Mouse (Mus musculus) kidney, adult 2 months (tissue): ENCODE measurements around the gene 1810055G02Rik. TPM values are rescaled to one million over a fixed set of nuclear protein-coding genes. Genes with fewer than 3 reads are reported as not detected.

Experiments used
- DNase-seq: peaks from one replicate; pipeline ENCODE4 v3.0.0; 2021
- H3K27ac ChIP-seq: fragments of 200-500 bp; 2 replicates; pipeline ENCODE4 v1.5.1; 2012; ENCODE audit warnings: low read depth, low read length, control low read depth, inconsistent platforms; ENCODE audit not compliant: insufficient read depth
- H3K27me3 ChIP-seq: fragments of 200-500 bp; replicated peaks from 2 replicates; pipeline ENCODE4 v1.6.1; 2012; ENCODE audit warnings: mild to moderate bottlenecking, moderate library complexity, low read length, inconsistent platforms; ENCODE audit not compliant: control insufficient read depth, insufficient read depth
- H3K36me3 ChIP-seq: fragments of 200-500 bp; 2 replicates; pipeline ENCODE4 v1.6.1; 2012; ENCODE audit warnings: mild to moderate bottlenecking, moderate library complexity, low read length, inconsistent platforms; ENCODE audit not compliant: control insufficient read depth, insufficient read depth
- H3K4me1 ChIP-seq: fragments of 200-500 bp; 2 replicates; pipeline ENCODE4 v1.6.1; 2011; ENCODE audit warnings: low read length; ENCODE audit not compliant: control insufficient read depth, insufficient read depth
- H3K4me3 ChIP-seq: fragments of 200-500 bp; 2 replicates; pipeline ENCODE4 v1.5.1; 2011; ENCODE audit warnings: mild to moderate bottlenecking, low read depth, low read length, control low read depth; ENCODE audit not compliant: insufficient read depth
- CTCF ChIP-seq: fragments of 200-500 bp; conservative IDR thresholded peaks from 2 replicates; pipeline ENCODE4 v1.5.1; 2011; ENCODE audit warnings: low read depth, mild to moderate bottlenecking, control low read depth, low read length, moderate library complexity, mixed read lengths; ENCODE audit not compliant: insufficient read depth, insufficient read length
- POLR2A ChIP-seq: fragments of 200-500 bp; IDR thresholded peaks from one replicate; pipeline ENCODE4 v1.6.1; 2011; ENCODE audit warnings: low read depth, low read length, control low read depth
- WGBS: fragments of 180-500 bp; shearing (Covaris S2); methylation state at CpG from one replicate; pipeline ENCODE4 v1.1.7; 2018; 5-methylcytosine and 5-hydroxymethylcytosine counted together
- polyA plus RNA-seq: library from polyadenylated mRNA; depleted of rRNA; stranded (reverse); fragments of >200 nt; gene quantifications from 2 replicates; pipeline ENCODE4 v1.2.3, GENCODE M21; 2012

The 1810055G02Rik gene
- polyA plus RNA-seq, 1 experiment: 18.8 TPM

- H3K27ac ChIP-seq: peak overlapping the region; percentile 68
- WGBS: 35% methylated on average over 10 of the region's 10 CpGs
- no peak for DNase-seq
- TF ChIP-seq CTCF (no peak), POLR2A (no peak)
- H3K27me3 ChIP-seq: no peaks in the 10 kb centered on the region
- peak overlapping the region; percentile 53 for H3K4me3 ChIP-seq
- 0 out of 2 replicates have a peak, but pooled peaks cover 3% of the 10 kb centered on the region for H3K4me1 ChIP-seq
- no peaks in the 10 kb centered on the region for H3K36me3 ChIP-seq
Measured at GRCm38 (mm10) chr19:3707553-3707952, 540 bp upstream of the 1810055G02Rik start.

GRCm38 (mm10) chr19:3709013-3709787 lies 1.1 kb downstream of the 1810055G02Rik start:
- no peak overlapping the region for H3K27ac ChIP-seq
- DNase-seq: no peak

GRCm38 (mm10) chr19:3710436-3710835 lies 2.3 kb downstream of the 1810055G02Rik start:
- Histone ChIP-seq H3K27ac (no peak overlapping the region), H3K27me3 (no peaks in the 10 kb centered on the region), H3K36me3 (no peaks in the 10 kb centered on the region), H3K4me3 (no peak overlapping the region), H3K4me1 (0 out of 2 replicates have a peak, but pooled peaks cover 3% of the 10 kb centered on the region)
- WGBS: 74% methylated on average over 2 of the region's 2 CpGs
- no peak for TF ChIP-seq CTCF
- no peak for TF ChIP-seq POLR2A
- no peak for DNase-seq

More at GRCm38 (mm10) chr19:3709013-3709787, 1.1 kb downstream of the 1810055G02Rik start:
- TF ChIP-seq POLR2A (no peak), CTCF (no peak)
- H3K4me1 ChIP-seq: 0 out of 2 replicates have a peak, but pooled peaks cover 3% of the 10 kb centered on the region
- H3K27me3 ChIP-seq: no peaks in the 10 kb centered on the region
- 31% methylated on average over 10 of the region's 10 CpGs for WGBS
- no peak overlapping the region for H3K4me3 ChIP-seq
- H3K36me3 ChIP-seq: no peaks in the 10 kb centered on the region

GRCm38 (mm10) chr19:3714381-3714780 lies 6.3 kb downstream of the 1810055G02Rik start:
- 93% methylated on average over 6 of the region's 6 CpGs for WGBS
- H3K36me3 ChIP-seq: no peaks in the 10 kb centered on the region

GRCm38 (mm10) chr19:3718481-3719361 lies 10.6 kb downstream of the 1810055G02Rik start:
- Histone ChIP-seq H3K27me3 (no peaks in the 10 kb centered on the region), H3K36me3 (no peaks in the 10 kb centered on the region), H3K4me1 (peaks cover 10% of the 10 kb centered on the region), H3K27ac (no peak overlapping the region), H3K4me3 (peak overlapping the region; percentile 47)
- DNase-seq: peak; percentile 73
- TF ChIP-seq POLR2A: no peak
- peak; percentile 74 for TF ChIP-seq CTCF
- 42% methylated on average over 19 of the region's 19 CpGs for WGBS

More at GRCm38 (mm10) chr19:3714381-3714780, 6.3 kb downstream of the 1810055G02Rik start:
- H3K27me3 ChIP-seq: no peaks in the 10 kb centered on the region
- H3K4me1 ChIP-seq: peaks cover 10% of the 10 kb centered on the region
- no peak overlapping the region for H3K27ac ChIP-seq
- H3K4me3 ChIP-seq: no peak overlapping the region
- DNase-seq: no peak
- no peak for TF ChIP-seq POLR2A
- no peak for TF ChIP-seq CTCF

- Histone ChIP-seq H3K27me3 (no peaks in the 10 kb centered on the region), H3K36me3 (no peaks in the 10 kb centered on the region), H3K4me1 (peaks cover 10% of the 10 kb centered on the region), H3K27ac (no peak overlapping the region), H3K4me3 (peak overlapping the region; percentile 47)
- WGBS: 2% methylated on average over 27 of the region's 27 CpGs
- DNase-seq: peak; percentile 80
- TF ChIP-seq CTCF (peak; percentile 77), POLR2A (no peak)
Measured at GRCm38 (mm10) chr19:3719362-3719891, 11.3 kb downstream of the 1810055G02Rik start.
